Mouse (Mus musculus): ENCODE results near the gene Atf5. TPM values are rescaled to one million over a fixed set of nuclear protein-coding genes. Genes with fewer than 3 reads are reported as not detected.

Atf5 gene
- total RNA-seq, 1 experiment = 16.9 TPM

DNA sequence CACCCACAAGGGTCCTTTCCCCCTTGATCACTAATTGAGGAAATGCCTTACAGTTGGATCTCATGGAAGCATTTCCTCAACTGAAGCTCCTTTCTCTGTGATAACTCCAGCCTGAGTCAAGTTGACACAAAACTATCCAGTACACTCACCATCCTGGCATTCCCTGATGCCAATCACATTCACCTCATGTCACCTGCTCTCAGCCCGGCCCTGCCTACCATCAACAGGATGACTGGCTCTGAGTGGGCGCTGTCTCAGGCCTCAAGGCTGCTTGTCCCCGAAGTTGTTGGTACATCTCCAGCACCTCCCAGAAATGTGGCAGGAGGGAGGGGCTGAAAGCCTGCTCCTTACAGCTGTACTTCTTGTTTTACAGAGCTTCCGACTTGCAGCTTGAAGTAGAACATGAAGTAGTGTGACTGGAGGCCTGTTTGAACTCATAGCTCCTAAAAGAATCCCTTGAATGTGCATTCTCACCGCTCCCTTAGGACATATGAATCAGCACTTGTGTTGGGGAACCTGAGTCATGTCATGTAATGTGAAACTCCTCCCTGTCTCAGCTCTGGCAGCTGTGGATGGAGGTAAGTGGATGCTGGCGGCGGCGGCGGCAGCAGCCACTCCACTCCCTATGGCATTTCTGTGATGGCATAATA is 39.5 kb downstream of the Atf5 start:
- no peaks in the 10 kb centered on the region for H3K4me1 ChIP-seq (ENCODE audit: control insufficient read depth in 2 of 2, insufficient read depth in 2 of 2, low read length in 2 of 2, poor library complexity in 1 of 2)
- no peak overlapping the region for H3K9ac ChIP-seq (ENCODE audit: insufficient read depth, low read depth, low read length, poor library complexity, severe bottlenecking)
- in situ Hi-C loops (cut with MboI; ENCODE audit: low sequenced_read_pairs in 2 of 2, unreplicated experiment in 2 of 2) = no loop called here
- DNase-seq (ENCODE audit: low read depth, low spot score) = no peak
- no peaks in the 10 kb centered on the region for H3K9me3 ChIP-seq (ENCODE audit: control insufficient read depth, insufficient read depth, low read depth, low read length)
- peaks cover 11% of the 10 kb centered on the region; the same call in 1 of the 2 replicates for H3K36me3 ChIP-seq (ENCODE audit: control insufficient read depth, insufficient read depth, low read length, poor library complexity, severe bottlenecking)
- no peak for TF ChIP-seq ZNF384 (IDR thresholded peaks at IDR 0.05; ENCODE audit: low read depth, low read length)
- no peak for TF ChIP-seq CHD2 (IDR thresholded peaks at IDR 0.05; ENCODE audit: low read depth, low read length)
- TF ChIP-seq MAFK (IDR thresholded peaks at IDR 0.05; ENCODE audit: insufficient read depth, low read depth, low read length) = no peak
- no peak for TF ChIP-seq ZC3H11A (IDR thresholded peaks at IDR 0.05; ENCODE audit: borderline replicate concordance, low read depth, low read length)
- TF ChIP-seq HCFC1 (IDR thresholded peaks at IDR 0.05; ENCODE audit: borderline replicate concordance, insufficient read depth, low read length) = no peak
- H3K4me3 ChIP-seq (ENCODE audit: insufficient read depth in 1 of 2, low read depth in 1 of 2, low read length in 2 of 2, poor library complexity in 1 of 2, severe bottlenecking in 1 of 2) = no peak overlapping the region
- H3K27ac ChIP-seq (ENCODE audit: insufficient read depth, low read depth, low read length, poor library complexity, severe bottlenecking) = no peak overlapping the region

GRCm38 (mm10) chr7:44772591-44773204 is 43.8 kb downstream of the Atf5 start:
- H3K27ac ChIP-seq (ENCODE audit: insufficient read depth, low read depth, low read length, poor library complexity, severe bottlenecking) = no peak overlapping the region
- peaks cover 0 to 4% of the 10 kb centered on the region in 2 experiments; a peak in 1 of 4 replicates for H3K4me1 ChIP-seq (ENCODE audit: control insufficient read depth in 2 of 2, insufficient read depth in 2 of 2, low read length in 2 of 2, poor library complexity in 1 of 2)
- H3K9ac ChIP-seq (ENCODE audit: insufficient read depth, low read depth, low read length, poor library complexity, severe bottlenecking) = no peak overlapping the region
- no peak overlapping the region for H3K4me3 ChIP-seq (ENCODE audit: insufficient read depth in 1 of 2, low read depth in 1 of 2, low read length in 2 of 2, poor library complexity in 1 of 2, severe bottlenecking in 1 of 2)
- TF ChIP-seq HCFC1 (IDR thresholded peaks at IDR 0.05; ENCODE audit: borderline replicate concordance, insufficient read depth, low read length) = no peak
- no peak for TF ChIP-seq ZNF384 (IDR thresholded peaks at IDR 0.05; ENCODE audit: low read depth, low read length)
- TF ChIP-seq CHD2 (IDR thresholded peaks at IDR 0.05; ENCODE audit: low read depth, low read length) = no peak
- TF ChIP-seq ZC3H11A (IDR thresholded peaks at IDR 0.05; ENCODE audit: borderline replicate concordance, low read depth, low read length) = no peak
- no peak for TF ChIP-seq MAFK (IDR thresholded peaks at IDR 0.05; ENCODE audit: insufficient read depth, low read depth, low read length)
- no peak for DNase-seq (ENCODE audit: low read depth, low spot score)
- peaks cover 21% of the 10 kb centered on the region; the same call in 1 of the 2 replicates for H3K36me3 ChIP-seq (ENCODE audit: control insufficient read depth, insufficient read depth, low read length, poor library complexity, severe bottlenecking)
- in situ Hi-C loops (cut with MboI; ENCODE audit: low sequenced_read_pairs in 2 of 2, unreplicated experiment in 2 of 2) = no loop called here
- H3K9me3 ChIP-seq (ENCODE audit: control insufficient read depth, insufficient read depth, low read depth, low read length) = no peaks in the 10 kb centered on the region

GRCm38 (mm10) chr7:44770046-44770578 is 46.3 kb downstream of the Atf5 start:
- peak; percentile 82 for DNase-seq (ENCODE audit: low read depth, low spot score)
- TF ChIP-seq MAFK (IDR thresholded peaks at IDR 0.05; ENCODE audit: insufficient read depth, low read depth, low read length) (peak; percentile 21; the same call in 1 of the 2 replicates), ZNF384 (IDR thresholded peaks at IDR 0.05; ENCODE audit: low read depth, low read length) (no peak), ZC3H11A (IDR thresholded peaks at IDR 0.05; ENCODE audit: borderline replicate concordance, low read depth, low read length) (no peak), HCFC1 (IDR thresholded peaks at IDR 0.05; ENCODE audit: borderline replicate concordance, insufficient read depth, low read length) (peak; percentile 58; the same call in 1 of the 2 replicates)
- no peak overlapping the region for H3K4me3 ChIP-seq (ENCODE audit: insufficient read depth in 1 of 2, low read depth in 1 of 2, low read length in 2 of 2, poor library complexity in 1 of 2, severe bottlenecking in 1 of 2)
- peaks cover 0 to 4% of the 10 kb centered on the region in 2 experiments; a peak in 1 of 4 replicates for H3K4me1 ChIP-seq (ENCODE audit: control insufficient read depth in 2 of 2, insufficient read depth in 2 of 2, low read length in 2 of 2, poor library complexity in 1 of 2)
- no peaks in the 10 kb centered on the region for H3K9me3 ChIP-seq (ENCODE audit: control insufficient read depth, insufficient read depth, low read depth, low read length)
- H3K27ac ChIP-seq (ENCODE audit: insufficient read depth, low read depth, low read length, poor library complexity, severe bottlenecking) = no peak overlapping the region
- in situ Hi-C loops (cut with MboI; ENCODE audit: low sequenced_read_pairs in 2 of 2, unreplicated experiment in 2 of 2) = no loop called here
- no peak overlapping the region for H3K9ac ChIP-seq (ENCODE audit: insufficient read depth, low read depth, low read length, poor library complexity, severe bottlenecking)
- peaks cover 25% of the 10 kb centered on the region; the same call in 1 of the 2 replicates for H3K36me3 ChIP-seq (ENCODE audit: control insufficient read depth, insufficient read depth, low read length, poor library complexity, severe bottlenecking)

DNA sequence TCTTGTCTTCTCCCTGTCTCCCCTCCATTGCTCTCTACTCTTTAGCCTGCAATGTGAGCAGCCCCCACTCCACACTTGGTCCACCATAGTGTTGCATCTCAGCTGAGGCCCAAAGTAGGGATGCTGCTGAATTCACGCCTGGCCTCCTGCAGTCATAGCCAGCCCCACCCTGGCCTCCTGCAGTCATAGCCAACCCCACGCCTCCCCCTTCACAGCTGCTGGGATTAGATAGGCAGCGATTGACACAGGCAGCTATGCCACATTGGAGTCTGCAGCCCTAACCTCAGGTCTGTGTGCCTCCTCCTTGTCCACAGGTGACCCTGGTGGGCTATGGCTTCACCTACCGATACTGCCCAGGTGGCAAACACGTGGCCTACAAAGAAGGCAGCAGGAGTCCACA is 48.3 kb downstream of the Atf5 start:
- no peak for DNase-seq (ENCODE audit: low read depth, low spot score)
- H3K27ac ChIP-seq (ENCODE audit: insufficient read depth, low read depth, low read length, poor library complexity, severe bottlenecking) = no peak overlapping the region
- H3K36me3 ChIP-seq (ENCODE audit: control insufficient read depth, insufficient read depth, low read length, poor library complexity, severe bottlenecking) = peaks cover 32% of the 10 kb centered on the region; the same call in 1 of the 2 replicates

More for the DNA sequence above, 48.3 kb downstream of the Atf5 start:
- H3K4me3 ChIP-seq (ENCODE audit: insufficient read depth in 1 of 2, low read depth in 1 of 2, low read length in 2 of 2, poor library complexity in 1 of 2, severe bottlenecking in 1 of 2) = no peak overlapping the region
- in situ Hi-C loops (cut with MboI; ENCODE audit: low sequenced_read_pairs in 2 of 2, unreplicated experiment in 2 of 2) = no loop called here
- H3K4me1 ChIP-seq (ENCODE audit: control insufficient read depth in 2 of 2, insufficient read depth in 2 of 2, low read length in 2 of 2, poor library complexity in 1 of 2) = peaks cover 0 to 4% of the 10 kb centered on the region in 2 experiments; a peak in 1 of 4 replicates
- no peaks in the 10 kb centered on the region for H3K9me3 ChIP-seq (ENCODE audit: control insufficient read depth, insufficient read depth, low read depth, low read length)
- H3K9ac ChIP-seq (ENCODE audit: insufficient read depth, low read depth, low read length, poor library complexity, severe bottlenecking) = no peak overlapping the region
- no peak for TF ChIP-seq MAFK (IDR thresholded peaks at IDR 0.05; ENCODE audit: insufficient read depth, low read depth, low read length)

Other genes starting within 250 kb of the Atf5 start
- 13.7 and 52.5 TPM in 2 replicates for gene Napsa, start 244.3 kb downstream of the Atf5 start, total RNA-seq (2012; rRNA removed)
- 9.5 and 12.4 TPM in 2 replicates for gene Kcnc3, start 226.0 kb downstream of the Atf5 start, total RNA-seq (2012; rRNA removed)
- 7.0 and 9.8 TPM in 2 replicates for gene Myh14, start 145.8 kb downstream of the Atf5 start, total RNA-seq (2012; rRNA removed)
- 0.40 and 0.79 TPM in 2 replicates for gene Izumo2, start 107.9 kb downstream of the Atf5 start, total RNA-seq (2012; rRNA removed)
- 17.8 and 23.2 TPM in 2 replicates for gene Vrk3, start 68.2 kb downstream of the Atf5 start, total RNA-seq (2012; rRNA removed)
- 15.1 and 20.3 TPM in 2 replicates for gene Zfp473, start 65.6 kb downstream of the Atf5 start, total RNA-seq (2012; rRNA removed)
- 91.0 and 98.0 TPM in 2 replicates for gene Nup62, start 570 bp downstream of the Atf5 start, total RNA-seq (2012; rRNA removed)
- 4.8 and 6.0 TPM in 2 replicates for gene Il4i1, start 271 bp downstream of the Atf5 start, total RNA-seq (2012; rRNA removed)
- 33.8 and 37.6 TPM in 2 replicates for gene Akt1s1, start 32.3 kb upstream of the Atf5 start, total RNA-seq (2012; rRNA removed)
- 31.5 and 55.7 TPM in 2 replicates for gene Tbc1d17, start 32.4 kb upstream of the Atf5 start, total RNA-seq (2012; rRNA removed)
- gene Pnkp, start 40.5 kb upstream of the Atf5 start, total RNA-seq (2012; rRNA removed) = 37.1 and 76.5 TPM in 2 replicates
- 144 and 205 TPM in 2 replicates for gene Ptov1, start 53.1 kb upstream of the Atf5 start, total RNA-seq (2012; rRNA removed)
- gene Med25, start 76.1 kb upstream of the Atf5 start, total RNA-seq (2012; rRNA removed) = 88.2 and 121 TPM in 2 replicates
- 14.2 and 17.2 TPM in 2 replicates for gene Fuz, start 79.4 kb upstream of the Atf5 start, total RNA-seq (2012; rRNA removed)
- 82.5 and 94.9 TPM in 2 replicates for gene Ap2a1, start 112.8 kb upstream of the Atf5 start, total RNA-seq (2012; rRNA removed)
- gene Tsks, start 126.5 kb upstream of the Atf5 start, total RNA-seq (2012; rRNA removed) = 0.49 and 0.85 TPM in 2 replicates
- gene Cpt1c, start 158.2 kb upstream of the Atf5 start, total RNA-seq (2012; rRNA removed) = 60.3 and 123 TPM in 2 replicates
- 413 and 429 TPM in 2 replicates for gene Prmt1, start 169.9 kb upstream of the Atf5 start, total RNA-seq (2012; rRNA removed)
- gene Irf3, start 181.0 kb upstream of the Atf5 start, total RNA-seq (2012; rRNA removed) = 45.9 and 68.4 TPM in 2 replicates
- 11.9 and 13.0 TPM in 2 replicates for gene Bcl2l12, start 182.1 kb upstream of the Atf5 start, total RNA-seq (2012; rRNA removed)
- 39.0 and 39.2 TPM in 2 replicates for gene Scaf1, start 199.7 kb upstream of the Atf5 start, total RNA-seq (2012; rRNA removed)
- gene Rras, start 201.3 kb upstream of the Atf5 start, total RNA-seq (2012; rRNA removed) = 11.1 and 14.4 TPM in 2 replicates
- gene Prr12, start 236.2 kb upstream of the Atf5 start, total RNA-seq (2012; rRNA removed) = 32.3 and 37.5 TPM in 2 replicates
- gene Nosip, start 245.8 kb upstream of the Atf5 start, total RNA-seq (2012; rRNA removed) = 94.2 and 106 TPM in 2 replicates
- 9.8 and 11.4 TPM in 2 replicates for gene Prrg2, start 246.0 kb upstream of the Atf5 start, total RNA-seq (2012; rRNA removed)

All from ES-E14 (cell line).